Mouse (Mus musculus) hindbrain, embryonic 11.5 days (tissue): ENCODE measurements at regions not wholly inside any gene's neighbourhood (a gene's known extent, or its start where the extent isn't known, plus 50 kb on each side); places are given as distances from the start of the nearest gene placed in this dataset.

ENCODE experiments used
- ATAC-seq: fragments of 200-750 bp; cut with Nextera tagmentation; 2 replicates; pipeline ENCODE4 v1.8.0; 2017; ENCODE audit warnings: mild to moderate bottlenecking, moderate TSS enrichment, moderate library complexity; ENCODE audit not compliant: low FRiP score
- DNase-seq: peaks from one replicate; pipeline ENCODE4 v3.0.0-alpha.2; 2015; ENCODE audit warnings: low spot score
- H3K27ac ChIP-seq: fragments of 300-500 bp; sonication (generic); 2 replicates; pipeline ENCODE4 v1.5.1; 2014; ENCODE audit warnings: mild to moderate bottlenecking, low read depth, low read length
- H3K27me3 ChIP-seq: fragments of 300-500 bp; sonication (generic); 2 replicates; pipeline ENCODE4 v1.6.1; 2014; ENCODE audit warnings: mild to moderate bottlenecking, low read length, moderate library complexity, mixed read lengths; ENCODE audit not compliant: control insufficient read depth, insufficient read depth
- H3K36me3 ChIP-seq: fragments of 300-500 bp; sonication (generic); 2 replicates; pipeline ENCODE4 v1.6.1; 2014; ENCODE audit warnings: mild to moderate bottlenecking, low read length, moderate library complexity, mixed read lengths; ENCODE audit not compliant: control insufficient read depth, insufficient read depth
- H3K4me1 ChIP-seq: fragments of 300-500 bp; sonication (generic); replicated peaks from 2 replicates; pipeline ENCODE4 v1.6.1; 2014; ENCODE audit warnings: low read length, mixed read lengths; ENCODE audit not compliant: control insufficient read depth, insufficient read depth
- H3K4me2 ChIP-seq: fragments of 300-500 bp; sonication (generic); replicated peaks from 2 replicates; pipeline ENCODE4 v1.6.1; 2014; ENCODE audit warnings: mild to moderate bottlenecking, low read depth, low read length
- H3K4me3 ChIP-seq: fragments of 300-500 bp; sonication (generic); 2 replicates; pipeline ENCODE4 v1.5.1; 2014; ENCODE audit warnings: low read depth, low read length
- H3K9ac ChIP-seq: fragments of 300-500 bp; sonication (generic); 2 replicates; pipeline ENCODE4 v1.6.1; 2014; ENCODE audit warnings: low read depth, low read length
- H3K9me3 ChIP-seq: fragments of 300-500 bp; sonication (generic); 2 replicates; pipeline ENCODE4 v1.6.1; 2016; ENCODE audit warnings: low read length; ENCODE audit not compliant: control insufficient read depth
- WGBS: fragments of 180-500 bp; shearing (Covaris S2); extraction: QIAGEN DNeasy Blood & Tissue Kit; methylation state at CpG from one replicate; pipeline ENCODE4 v1.1.7; 2014; 5-methylcytosine and 5-hydroxymethylcytosine counted together

DNA sequence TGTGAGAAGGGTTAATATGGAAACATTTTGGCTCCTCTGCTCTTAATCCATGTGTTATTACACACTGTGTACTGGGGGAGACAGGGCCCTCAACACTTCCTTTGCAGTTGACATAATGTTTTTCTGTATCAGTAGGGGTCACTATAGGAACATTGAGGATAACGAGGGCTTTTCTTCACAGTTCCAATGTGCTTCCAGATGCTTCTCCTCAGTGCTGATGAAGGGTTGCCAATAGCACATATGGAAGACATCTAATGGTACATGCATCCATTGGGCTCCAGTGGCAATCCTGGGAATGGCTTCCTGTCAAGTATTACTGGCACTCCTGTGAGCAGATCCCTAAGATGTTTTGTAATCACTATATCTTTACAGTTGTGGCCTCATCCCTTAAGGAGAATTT is 62.1 kb downstream of the Naa11 start:
- Histone ChIP-seq H3K4me2 (no peak overlapping the region), H3K9ac (no peak overlapping the region), H3K27ac (no peak overlapping the region), H3K36me3 (no peaks in the 10 kb centered on the region), H3K9me3 (no peaks in the 10 kb centered on the region), H3K27me3 (no peaks in the 10 kb centered on the region), H3K4me3 (no peak overlapping the region), H3K4me1 (no peaks in the 10 kb centered on the region)
- 56% methylated on average over 1 of the region's 1 CpGs for WGBS
- DNase-seq (no peak), ATAC-seq (no peak)

DNA sequence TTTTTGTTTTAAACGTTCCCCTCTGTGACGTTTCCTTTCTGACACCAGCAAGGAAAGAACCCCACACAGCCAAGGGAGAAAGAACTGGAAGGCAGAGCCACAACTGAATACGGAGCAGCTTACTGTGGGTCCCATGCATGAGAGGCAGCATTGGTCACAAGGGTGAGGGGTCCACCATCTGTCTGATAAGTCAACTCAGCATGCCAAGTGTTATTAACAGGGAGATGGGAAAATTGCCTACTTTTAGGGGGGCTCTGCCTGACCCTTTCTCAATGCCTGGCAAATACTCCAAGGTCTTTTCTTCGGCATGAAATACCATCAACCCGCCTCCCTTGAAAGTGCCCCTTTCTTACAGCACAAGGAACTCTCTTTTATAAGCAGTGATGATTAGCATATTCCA is 66.3 kb downstream of the Naa11 start:
- WGBS, result 79% methylated on average over 5 of the region's 5 CpGs
- no peaks in the 10 kb centered on the region for H3K27me3 ChIP-seq

DNA sequence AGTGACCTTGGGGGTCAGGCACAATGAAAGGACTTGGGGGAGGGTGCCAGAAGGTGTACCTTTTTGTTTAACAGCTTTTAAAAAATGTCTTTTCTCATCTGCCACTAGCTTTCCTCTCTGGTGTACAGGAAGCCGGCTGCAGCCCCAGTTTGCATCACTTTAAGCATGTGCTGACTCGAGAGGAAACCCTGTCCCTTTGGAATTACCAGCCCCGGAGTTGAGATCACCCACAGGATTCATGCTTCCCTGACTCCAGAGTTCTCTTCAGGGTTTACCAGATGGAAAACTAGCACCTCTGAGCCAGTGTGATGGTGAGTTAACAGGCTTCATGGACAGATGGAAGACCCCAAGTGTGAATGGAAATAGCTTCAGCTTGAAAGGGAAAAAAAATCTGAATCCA is 68.3 kb downstream of the Naa11 start:
- no peaks in the 10 kb centered on the region for H3K36me3 ChIP-seq
- H3K27me3 ChIP-seq, result no peaks in the 10 kb centered on the region
- H3K4me2 ChIP-seq, result no peak overlapping the region
- H3K4me1 ChIP-seq, result no peaks in the 10 kb centered on the region
- H3K4me3 ChIP-seq, result no peak overlapping the region
- H3K27ac ChIP-seq, result no peak overlapping the region
- H3K9me3 ChIP-seq, result no peaks in the 10 kb centered on the region
- ATAC-seq (no peak), DNase-seq (no peak)
- WGBS, result 62% methylated on average over 3 of the region's 3 CpGs
- no peak overlapping the region for H3K9ac ChIP-seq

More for the DNA sequence above, 66.3 kb downstream of the Naa11 start:
- no peak overlapping the region for H3K27ac ChIP-seq
- no peaks in the 10 kb centered on the region for H3K4me1 ChIP-seq
- H3K9ac ChIP-seq, result no peak overlapping the region
- no peak overlapping the region for H3K4me3 ChIP-seq
- H3K4me2 ChIP-seq, result no peak overlapping the region
- no peaks in the 10 kb centered on the region for H3K9me3 ChIP-seq
- DNase-seq (no peak), ATAC-seq (no peak)
- no peaks in the 10 kb centered on the region for H3K36me3 ChIP-seq

DNA sequence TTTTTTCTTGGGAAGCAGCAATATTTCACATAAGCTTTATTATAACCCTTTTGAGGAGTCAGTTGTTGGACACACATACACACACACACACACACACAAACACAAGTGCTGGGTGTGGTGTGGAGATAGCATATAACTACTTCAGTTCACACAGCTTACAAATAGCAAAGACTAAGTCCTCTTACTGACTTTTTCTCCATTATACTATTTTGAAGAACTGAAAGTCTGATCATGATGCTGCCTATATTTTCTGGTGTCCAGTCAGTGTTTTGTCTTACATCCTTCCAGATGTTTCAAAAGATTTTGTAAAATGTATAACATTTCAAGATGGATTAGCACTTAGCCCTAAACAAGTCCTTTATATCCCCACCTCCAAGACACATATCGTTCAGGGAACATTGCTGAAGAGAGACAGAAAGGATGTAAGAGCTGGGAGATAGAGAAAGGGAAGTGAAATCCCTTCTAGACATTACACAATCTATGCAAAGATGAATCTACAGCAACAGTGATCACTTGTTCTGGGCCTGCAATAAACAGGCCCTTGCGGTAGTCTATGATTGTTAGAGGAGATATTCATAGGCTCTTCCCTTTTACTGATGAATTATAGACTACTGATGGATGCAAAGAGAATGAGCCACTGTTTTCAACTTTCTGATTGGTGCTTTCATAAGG is 72.2 kb downstream of the Naa11 start:
- no peak for DNase-seq
- Histone ChIP-seq H3K9me3 (no peaks in the 10 kb centered on the region), H3K9ac (no peak overlapping the region), H3K36me3 (no peaks in the 10 kb centered on the region), H3K4me2 (no peak overlapping the region), H3K27ac (no peak overlapping the region), H3K4me1 (no peaks in the 10 kb centered on the region), H3K4me3 (no peak overlapping the region), H3K27me3 (no peaks in the 10 kb centered on the region)
- no peak for ATAC-seq
- WGBS, result 91% methylated on average over 2 of the region's 2 CpGs

DNA sequence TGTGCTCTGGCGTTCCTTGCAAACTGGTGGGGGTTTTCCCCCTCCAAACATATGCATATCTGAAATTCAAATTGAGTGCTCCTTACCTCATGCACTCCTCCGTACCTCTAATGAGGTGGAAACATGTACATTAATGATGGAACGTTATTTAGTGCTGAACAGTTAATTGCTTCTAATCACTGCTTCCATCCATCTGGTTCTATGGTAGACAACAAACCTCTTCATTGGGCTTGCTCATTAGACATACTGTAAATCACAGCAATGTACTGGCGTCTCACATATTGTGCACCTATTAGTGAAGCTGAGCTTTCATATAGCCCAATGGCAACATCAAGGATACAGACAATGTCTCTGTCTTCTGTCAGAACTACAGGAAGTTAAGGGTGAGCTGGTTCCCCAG is 85.3 kb downstream of the Naa11 start:
- ATAC-seq (no peak), DNase-seq (no peak)
- no peaks in the 10 kb centered on the region for H3K4me1 ChIP-seq
- no peak overlapping the region for H3K4me3 ChIP-seq
- no peak overlapping the region for H3K9ac ChIP-seq
- H3K27me3 ChIP-seq, result no peaks in the 10 kb centered on the region
- WGBS, result 86% methylated on average over 4 of the region's 4 CpGs
- H3K27ac ChIP-seq, result no peak overlapping the region
- H3K4me2 ChIP-seq, result no peak overlapping the region
- H3K36me3 ChIP-seq, result no peaks in the 10 kb centered on the region
- H3K9me3 ChIP-seq, result no peaks in the 10 kb centered on the region

DNA sequence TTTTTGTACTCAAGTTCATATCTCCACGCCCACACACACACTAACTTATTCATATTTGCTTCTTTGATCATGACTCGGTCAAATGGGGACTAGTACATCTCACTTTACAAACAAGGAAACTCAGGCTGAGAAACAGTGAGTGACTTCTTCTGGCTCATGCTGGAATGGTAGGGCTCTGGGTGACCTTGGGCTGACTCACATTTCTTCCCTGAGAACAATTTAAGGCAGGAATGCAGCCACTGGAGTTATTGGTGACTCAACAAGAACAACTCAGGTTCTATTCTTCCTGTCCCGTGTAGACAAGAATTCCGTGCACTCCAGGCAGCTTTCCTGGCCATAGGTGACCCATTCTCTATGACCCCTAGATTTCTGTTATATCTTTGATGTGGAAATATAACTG is 87.3 kb downstream of the Naa11 start:
- H3K4me3 ChIP-seq, result no peak overlapping the region
- no peaks in the 10 kb centered on the region for H3K9me3 ChIP-seq
- H3K4me2 ChIP-seq, result no peak overlapping the region
- no peak overlapping the region for H3K9ac ChIP-seq
- no peaks in the 10 kb centered on the region for H3K36me3 ChIP-seq
- no peak for DNase-seq
- no peak for ATAC-seq
- 81% methylated on average over 4 of the region's 4 CpGs for WGBS
- H3K4me1 ChIP-seq, result no peaks in the 10 kb centered on the region
- no peak overlapping the region for H3K27ac ChIP-seq
- no peaks in the 10 kb centered on the region for H3K27me3 ChIP-seq

DNA sequence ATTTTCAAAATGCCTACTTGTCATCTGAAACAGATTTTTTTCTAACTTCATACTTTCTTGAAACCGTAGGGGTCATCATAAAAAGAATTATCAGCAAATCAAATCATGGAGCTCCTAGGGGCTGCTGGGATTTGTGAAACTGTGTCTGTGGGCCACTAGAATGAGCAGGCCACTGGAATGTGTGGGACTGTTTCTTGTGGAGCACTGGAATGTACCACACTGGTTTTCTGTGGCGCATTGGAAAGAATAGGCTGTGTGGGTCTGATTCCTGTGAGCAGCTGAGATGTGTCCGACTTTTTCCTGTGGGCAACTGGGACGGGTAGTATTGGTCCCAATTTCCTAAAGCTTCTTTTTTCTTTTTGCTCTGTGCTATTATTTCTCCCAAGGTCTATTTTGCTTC is 90.6 kb downstream of the Naa11 start:
- Histone ChIP-seq H3K36me3 (no peaks in the 10 kb centered on the region), H3K9me3 (no peaks in the 10 kb centered on the region), H3K9ac (no peak overlapping the region), H3K27me3 (no peaks in the 10 kb centered on the region), H3K4me2 (no peak overlapping the region), H3K27ac (no peak overlapping the region), H3K4me3 (no peak overlapping the region), H3K4me1 (no peaks in the 10 kb centered on the region)
- no peak for DNase-seq
- no peak for ATAC-seq
- 87% methylated on average over 4 of the region's 4 CpGs for whole genome bisulfite sequencing

DNA sequence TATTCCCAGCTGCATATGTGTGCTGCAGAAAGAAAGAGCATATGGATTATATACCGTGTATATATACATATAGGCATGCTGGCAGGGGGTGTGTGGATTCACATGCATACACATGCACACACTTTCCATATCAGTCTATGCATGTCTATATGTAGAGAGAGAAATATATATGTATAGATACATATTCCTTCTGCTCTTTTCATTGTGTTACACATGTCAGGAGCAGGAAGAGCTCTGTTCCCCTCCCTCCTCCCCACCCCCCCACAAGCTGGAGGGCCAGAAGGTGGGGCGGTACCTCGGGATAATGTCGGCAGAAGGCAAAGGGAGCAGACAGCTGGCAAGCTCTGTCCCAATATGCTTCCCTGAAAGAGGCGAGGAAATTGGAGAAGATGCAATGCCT is 91.3 kb downstream of the Naa11 start:
- DNase-seq, result peak; percentile 34
- WGBS, result 44% methylated on average over 5 of the region's 5 CpGs

DNA sequence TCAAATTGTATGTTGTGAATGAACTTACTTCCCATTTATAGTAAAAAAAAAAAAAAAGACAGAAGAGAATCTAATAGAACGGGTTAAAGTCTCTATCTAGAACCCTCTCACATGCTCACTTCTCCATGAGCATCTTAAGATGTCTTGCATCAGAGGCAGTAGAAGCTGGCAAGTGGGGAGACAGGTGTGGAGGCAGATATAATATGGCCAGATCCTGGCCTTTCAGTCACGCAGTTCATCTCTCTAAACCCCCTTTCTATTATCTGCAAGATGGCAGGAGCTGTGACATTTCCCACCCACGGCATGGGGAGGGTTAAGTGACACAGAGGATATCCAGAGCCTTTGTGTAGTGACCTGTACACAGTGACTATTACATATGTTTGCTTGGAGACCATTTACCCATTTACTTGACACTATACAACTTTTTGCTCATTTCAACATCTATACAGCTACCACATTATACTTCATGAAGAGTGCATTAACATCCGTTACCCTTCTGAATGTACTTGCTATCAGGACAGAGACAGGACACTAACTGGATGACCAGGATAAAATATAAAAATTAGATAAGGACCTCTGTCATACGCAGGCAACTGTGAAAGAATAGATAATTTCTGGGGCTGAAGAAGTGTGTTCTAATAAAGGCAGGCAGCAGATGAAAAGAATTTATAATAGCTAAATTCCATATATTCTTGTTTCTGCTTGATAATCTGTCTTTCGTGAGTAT is 91.9 kb downstream of the Naa11 start:
- Histone ChIP-seq H3K9me3 (no peaks in the 10 kb centered on the region), H3K27ac (no peak overlapping the region), H3K9ac (no peak overlapping the region), H3K27me3 (no peaks in the 10 kb centered on the region), H3K4me3 (no peak overlapping the region), H3K36me3 (no peaks in the 10 kb centered on the region), H3K4me2 (no peak overlapping the region), H3K4me1 (no peaks in the 10 kb centered on the region)
- ATAC-seq (no peak), DNase-seq (no peak)
- WGBS, result 70% methylated on average over 6 of the region's 6 CpGs

More for the DNA sequence above, 91.3 kb downstream of the Naa11 start:
- no peaks in the 10 kb centered on the region for H3K27me3 ChIP-seq
- peak; percentile 64 for ATAC-seq
- H3K4me3 ChIP-seq, result no peak overlapping the region
- no peak overlapping the region for H3K9ac ChIP-seq
- no peaks in the 10 kb centered on the region for H3K36me3 ChIP-seq
- H3K27ac ChIP-seq, result no peak overlapping the region
- H3K9me3 ChIP-seq, result no peaks in the 10 kb centered on the region
- no peak overlapping the region for H3K4me2 ChIP-seq
- H3K4me1 ChIP-seq, result no peaks in the 10 kb centered on the region
